Mouse (Mus musculus) liver, embryonic 14.5 days (tissue): ENCODE measurements around the gene Hps1. TPM values are rescaled to one million over a fixed set of nuclear protein-coding genes. Genes with fewer than 3 reads are reported as not detected.

Source experiments
- ATAC-seq: fragments of 200-750 bp; cut with Nextera tagmentation; 2 replicates; pipeline ENCODE4 v1.8.0; 2017; ENCODE audit warnings: moderate number of reproducible peaks, mild to moderate bottlenecking, moderate library complexity; ENCODE audit not compliant: insufficient read depth
- DNase-seq, 3 experiments: peaks; one replicate each; pipeline ENCODE4 v3.0.0-alpha.2; 2012 to 2013; ENCODE audit warnings: low read depth in 3 of 3, low spot score in 3 of 3
- H3K27ac ChIP-seq: fragments of 300-500 bp; sonication (generic); 2 replicates; pipeline ENCODE4 v1.5.1; 2014; ENCODE audit warnings: moderate library complexity, mild to moderate bottlenecking, control low read depth, inconsistent platforms
- H3K27me3 ChIP-seq: fragments of 300-500 bp; sonication (generic); 2 replicates; pipeline ENCODE4 v1.6.1; 2014; ENCODE audit warnings: mild to moderate bottlenecking, low read length, moderate library complexity; ENCODE audit not compliant: control insufficient read depth, insufficient read depth
- H3K36me3 ChIP-seq: fragments of 300-500 bp; sonication (generic); replicated peaks from 2 replicates; pipeline ENCODE4 v1.6.1; 2014; ENCODE audit warnings: low read depth; ENCODE audit not compliant: control insufficient read depth, insufficient read depth
- H3K4me1 ChIP-seq, 2 experiments: fragments of 200-500 bp in 1 of 2; fragments of 300-500 bp in 1 of 2; sonication (generic) in 1 of 2; replicated peaks; 2 replicates each; pipeline ENCODE4 v1.6.1; 2012 to 2014; ENCODE audit warnings: antibody characterized with exemption in 1 of 2, inconsistent platforms in 1 of 2, low read length in 1 of 2; ENCODE audit not compliant: control insufficient read depth in 2 of 2, insufficient read depth in 2 of 2
- H3K4me2 ChIP-seq: fragments of 300-500 bp; sonication (generic); 2 replicates; pipeline ENCODE4 v1.6.1; 2014; ENCODE audit warnings: low read depth, mild to moderate bottlenecking, control low read depth, moderate library complexity
- H3K4me3 ChIP-seq, 2 experiments: fragments of 200-500 bp in 1 of 2; fragments of 300-500 bp in 1 of 2; sonication (generic) in 1 of 2; 2 replicates each; pipeline ENCODE4 v1.5.1; 2012 to 2014; ENCODE audit warnings: low read depth in 2 of 2, low read length in 2 of 2, mild to moderate bottlenecking in 2 of 2, control low read depth in 1 of 2, inconsistent platforms in 1 of 2, moderate library complexity in 1 of 2; ENCODE audit not compliant: insufficient read depth in 1 of 2
- H3K9ac ChIP-seq: fragments of 300-500 bp; sonication (generic); replicated peaks from 2 replicates; pipeline ENCODE4 v1.6.1; 2014; ENCODE audit warnings: mild to moderate bottlenecking, control low read depth, moderate library complexity
- H3K9me3 ChIP-seq: fragments of 300-500 bp; sonication (generic); 2 replicates; pipeline ENCODE4 v1.6.1; 2016; ENCODE audit warnings: low read length, mixed read lengths; ENCODE audit not compliant: control insufficient read depth
- EP300 ChIP-seq: IDR thresholded peaks from 2 replicates; pipeline ENCODE4 v1.6.1; 2016; ENCODE audit warnings: antibody characterized with exemption, low read depth
- WGBS: fragments of 180-500 bp; shearing (Covaris S2); extraction: QIAGEN DNeasy Blood & Tissue Kit; methylation state at CpG from one replicate; pipeline ENCODE4 v1.1.7; 2014; ENCODE audit not compliant: insufficient replicate concordance; 5-methylcytosine and 5-hydroxymethylcytosine counted together
- polyA plus RNA-seq, 2 experiments: library from polyadenylated mRNA; depleted of rRNA in 1 of 2; stranded (reverse) in 1 of 2; unstranded in 1 of 2; fragments of >200 nt; fragmentation: Nextera tagmentation in 1 of 2; extraction: Ambion mirVana in 1 of 2; gene quantifications; 2 replicates each; pipeline versions ENCODE4 v1.2.1 to v1.2.3; 2012 to 2014

Hps1 gene
- polyA plus RNA-seq, 2 experiments, result 4.6 to 6.1 TPM

DNA sequence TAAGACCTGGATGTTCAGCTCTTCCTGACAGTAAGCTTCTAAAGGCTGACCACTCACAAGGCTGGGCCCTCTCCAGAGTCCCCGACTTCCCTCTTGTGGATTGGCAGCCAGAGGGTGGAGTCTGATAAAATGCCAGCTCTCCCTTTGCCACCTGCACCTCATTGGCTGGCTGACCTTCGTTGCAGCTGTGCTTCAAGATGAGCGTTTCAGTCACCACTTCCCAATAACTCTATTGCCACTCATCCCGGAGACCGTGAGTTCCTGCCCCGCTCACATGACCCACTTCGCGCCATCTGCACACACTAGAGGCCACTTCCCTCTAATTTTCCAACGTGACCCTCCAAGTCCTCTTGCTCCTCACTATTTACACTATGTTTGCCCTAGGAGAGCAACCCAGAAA is 66.0 kb downstream of the Hps1 start:
- Histone ChIP-seq H3K27me3 (no peaks in the 10 kb centered on the region), H3K27ac (no peak overlapping the region), H3K4me1 (no peaks in the 10 kb centered on the region), H3K9me3 (no peaks in the 10 kb centered on the region), H3K4me3 (no peak overlapping the region), H3K9ac (no peak overlapping the region), H3K4me2 (no peak overlapping the region), H3K36me3 (no peaks in the 10 kb centered on the region)
- DNase-seq (no peak), ATAC-seq (no peak)
- 60% methylated on average over 9 of the region's 9 CpGs for WGBS
- TF ChIP-seq EP300, result no peak

Other genes starting within 250 kb of the Hps1 start
- gene Loxl4, start 167.2 kb downstream of the Hps1 start, polyA plus RNA-seq (2012; rRNA removed), result 0.03 and 0.06 TPM in 2 replicates
- gene Loxl4, start 167.2 kb downstream of the Hps1 start, polyA plus RNA-seq (2014; fragmentation: Nextera tagmentation; extraction: Ambion mirVana), result 0.05 and 0.06 TPM in 2 replicates
- 2.8 and 3.2 TPM in 2 replicates for gene Pyroxd2, start 27.2 kb downstream of the Hps1 start, polyA plus RNA-seq (2012; rRNA removed)
- 1.4 and 2.0 TPM in 2 replicates for gene Pyroxd2, start 27.2 kb downstream of the Hps1 start, polyA plus RNA-seq (2014; fragmentation: Nextera tagmentation; extraction: Ambion mirVana)